Comparison of ENCODE assay signal across 31 mouse cellular contexts in the genomic region with DNA sequence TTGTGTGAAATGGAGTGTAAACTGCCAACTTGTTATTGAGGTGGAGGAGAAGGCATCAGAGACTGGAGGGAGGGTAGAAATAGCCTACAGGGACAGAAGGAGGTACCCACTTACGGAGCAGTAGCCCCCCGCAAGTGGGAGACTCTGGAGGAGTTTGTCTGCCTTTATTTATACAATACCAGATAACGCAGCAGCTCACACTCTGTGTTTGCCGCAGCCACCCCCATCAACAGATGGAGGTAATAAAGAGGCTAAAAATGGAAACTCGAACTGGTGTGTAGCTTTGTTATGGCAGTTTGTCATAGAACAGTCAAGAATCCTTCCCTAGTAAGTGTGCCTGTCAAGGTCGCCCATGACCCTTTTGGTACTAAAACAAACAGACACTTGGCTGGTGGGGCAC. TPM values are rescaled to one million over a fixed set of nuclear protein-coding genes. Genes with fewer than 3 reads are reported as not detected.
DNase-seq lines count a peak whose midpoint lies in the region; ATAC-seq and TF ChIP-seq lines count a peak whose summit lies in the region.
"Had no signal": no experiment of that assay in that cellular context is flagged by ENCODE, and none has a peak within 500 bp of the region (broad histone marks: within the 10 kb centered on the region; RNA-seq: fewer than 3 reads in every experiment).

No protein-coding gene starts in this region.

- H3K27me3 ChIP-seq in midbrain, embryonic 10.5 days (ENCODE audit: low read depth, poor library complexity, severe bottlenecking) = no peaks in the 10 kb centered on the region
- no peaks in the 10 kb centered on the region for H3K27me3 ChIP-seq in hindbrain, embryonic 11.5 days (ENCODE audit: control insufficient read depth, insufficient read depth, low read length)
- H3K27me3 ChIP-seq: forebrain, embryonic 13.5 days had no signal

- H3K9me3 ChIP-seq in midbrain, embryonic 10.5 days (replicated peaks) = no peaks in the 10 kb centered on the region
- no peaks in the 10 kb centered on the region for H3K9me3 ChIP-seq in hindbrain, embryonic 11.5 days (ENCODE audit: control insufficient read depth, low read length)
- H3K9me3 ChIP-seq: forebrain, embryonic 10.5 days; forebrain, embryonic 13.5 days; hindbrain, embryonic 10.5 days had no signal

- peak; percentile 3 for DNase-seq in embryo, embryonic 10.5 days (ENCODE audit: low spot score)
- no peak for DNase-seq in embryo, embryonic 11 days
- peak; percentile 33 for DNase-seq in layer of hippocampus, adult 2 months (ENCODE audit: low spot score in 2 of 2)
- DNase-seq in layer of hippocampus, postnatal 25 days (ENCODE audit: extremely low spot score in 1 of 2, low spot score in 1 of 2) = no peak
- DNase-seq in brain, adult 2 months (ENCODE audit: low read depth, low spot score) = peak; percentile 48
- peak; percentile 55 for DNase-seq in layer of hippocampus, adult 9-11 months
- no peak for DNase-seq in midbrain, embryonic 10.5 days (ENCODE audit: low spot score)
- DNase-seq in hindbrain, embryonic 11.5 days (ENCODE audit: low spot score) = no peak
- DNase-seq: adrenal gland, adult 8-10 months; adrenal gland, postnatal 25 days; cerebellum, adult 11 months; cerebellum, adult 2 months; cerebellum, adult 9-11 months; cerebellum, postnatal 25 days; gastrocnemius, postnatal 10 days; gastrocnemius, postnatal 36 days; heart, postnatal 36 days had no signal

- no peak for TF ChIP-seq CTCF in layer of hippocampus, adult 2 months (conservative IDR thresholded peaks at IDR 0.05)

- no peak overlapping the region for H3K9ac ChIP-seq in hindbrain, embryonic 11.5 days (ENCODE audit: low read depth, low read length)
- H3K9ac ChIP-seq: forebrain, embryonic 13.5 days; hindbrain, embryonic 14.5 days had no signal

- no peaks in the 10 kb centered on the region for H3K36me3 ChIP-seq in midbrain, embryonic 10.5 days
- no peaks in the 10 kb centered on the region for H3K36me3 ChIP-seq in hindbrain, embryonic 11.5 days (ENCODE audit: control insufficient read depth, insufficient read depth, low read length)
- H3K36me3 ChIP-seq: forebrain, embryonic 10.5 days; hindbrain, embryonic 10.5 days had no signal

- H3K4me3 ChIP-seq in layer of hippocampus, adult 2 months = no peak overlapping the region
- no peak overlapping the region for H3K4me3 ChIP-seq in midbrain, embryonic 10.5 days
- H3K4me3 ChIP-seq in hindbrain, embryonic 11.5 days (ENCODE audit: low read depth, low read length) = no peak overlapping the region
- H3K4me3 ChIP-seq: forebrain, embryonic 10.5 days; forebrain, embryonic 13.5 days; hindbrain, embryonic 10.5 days had no signal

- WGBS in midbrain, embryonic 10.5 days = 86% methylated on average over 6 of the region's 6 CpGs
- WGBS in hindbrain, embryonic 11.5 days = 84% methylated on average over 6 of the region's 6 CpGs

- H3K4me2 ChIP-seq in hindbrain, embryonic 11.5 days (replicated peaks; ENCODE audit: low read depth, low read length) = no peak overlapping the region
- H3K4me2 ChIP-seq: forebrain, embryonic 13.5 days; heart, embryonic 11.5 days; hindbrain, embryonic 14.5 days had no signal

- peaks cover 9% of the 10 kb centered on the region for H3K4me1 ChIP-seq in midbrain, embryonic 10.5 days
- no peaks in the 10 kb centered on the region for H3K4me1 ChIP-seq in hindbrain, embryonic 11.5 days (replicated peaks; ENCODE audit: control insufficient read depth, insufficient read depth, low read length)
- H3K4me1 ChIP-seq: forebrain, embryonic 13.5 days; hindbrain, embryonic 10.5 days had no signal

- no peak for ATAC-seq in hindbrain, embryonic 11.5 days (ENCODE audit: low FRiP score)
- ATAC-seq: activated CD4-positive, CD25-positive, alpha-beta regulatory T cell, adult 4 months; forebrain, embryonic 13.5 days; forebrain, embryonic 16.5 days; hindbrain, postnatal 0 days had no signal

- no peak overlapping the region for H3K27ac ChIP-seq in layer of hippocampus, adult 2 months
- H3K27ac ChIP-seq in midbrain, embryonic 10.5 days (replicated peaks) = no peak overlapping the region
- no peak overlapping the region for H3K27ac ChIP-seq in hindbrain, embryonic 11.5 days (ENCODE audit: low read depth, low read length)
- H3K27ac ChIP-seq: forebrain, embryonic 10.5 days; forebrain, embryonic 13.5 days; hindbrain, embryonic 10.5 days; hindbrain, embryonic 14.5 days; hindbrain, postnatal 0 days had no signal

RNA-seq across cellular contexts. Expression of gene Hs3st2, which starts 16.2 kb away (rescaled TPM):
- 10 to 100 TPM in 1 of 2 experiments, 1 to 10 TPM in 1; 9.2 to 10.6 TPM for total RNA-seq in layer of hippocampus, adult 2 months (2021)
- total RNA-seq in layer of hippocampus, postnatal 25 days (2021) = 10 to 100 TPM; 10.7 to 11.3 TPM
- 0.25 and 0.50 TPM in 2 replicates for polyA plus RNA-seq in midbrain, embryonic 10.5 days (2016; fragmentation: Nextera tagmentation; extraction: Ambion mirVana)
- polyA plus RNA-seq in hindbrain, embryonic 11.5 days (2014; fragmentation: Nextera tagmentation; extraction: Ambion mirVana) = 2.1 and 2.3 TPM in 2 replicates
- total RNA-seq: common myeloid progenitor, adult 5-6 weeks; ES-E14; gastrocnemius, adult 18-20 months; gastrocnemius, postnatal 36 days; granulocyte monocyte progenitor cell, adult 5-6 weeks; heart, adult 8-10 months; heart, postnatal 36 days had no signal
- polyA plus RNA-seq: activated CD4-positive, CD25-positive, alpha-beta regulatory T cell, adult 4 months; forebrain, embryonic 10.5 days; heart, postnatal 0 days had no signal

Comparison
In these comparisons a context has a peak if more than half of its experiments do, and no peak if none do; other contexts are left out.
1. DNase-seq: peak in embryo, embryonic 10.5 days (single experiment), layer of hippocampus, adult 2 months (2 of 2), brain, adult 2 months (single experiment) and layer of hippocampus, adult 9-11 months (single experiment); none in embryo, embryonic 11 days (single experiment), layer of hippocampus, postnatal 25 days (0 of 2), midbrain, embryonic 10.5 days (single experiment) and hindbrain, embryonic 11.5 days (single experiment).